Mouse (Mus musculus) sigmoid colon, adult 10 weeks (tissue): Measurements from ENCODE around the gene Smpd3. TPM values are rescaled to one million over a fixed set of nuclear protein-coding genes. Genes with fewer than 3 reads are reported as not detected.

Source experiments
- polyA plus RNA-seq: library from polyadenylated mRNA; stranded (reverse); fragments of 350-450 nt; fragmentation: Illumina TruSeq; extraction: RNeasy Lipid Tissue Mini Kit (QIAGEN cat#74804); gene quantifications from one replicate; pipeline ENCODE4 v1.2.3, GENCODE M21; 2014; ENCODE audit warnings: low read depth, low replicate concordance

Gene Smpd3
- polyA plus RNA-seq, result 16.4 TPM

GRCm38 (mm10) chr8:106337852-106338521 lies at the start of gene Smpd3:
Gene Smpd3, minus strand, starts transcription at chr8:106337988.

GRCm38 (mm10) chr8:106210821-106211345 lies 126.9 kb downstream of the Smpd3 start, which contains the start of the genes Slc7a6os and Prmt7:
Gene Slc7a6os, minus strand, starts transcription at chr8:106210935.
Gene Prmt7, plus strand, starts transcription at chr8:106210936.

Other genes with a start within 250 kb of the Smpd3 start
- 15.3 TPM for gene Esrp2, start 201.0 kb downstream of the Smpd3 start, polyA plus RNA-seq
- gene Pla2g15, start 187.6 kb downstream of the Smpd3 start, polyA plus RNA-seq, result 2.3 TPM
- 9.0 TPM for gene Slc7a6, start 169.1 kb downstream of the Smpd3 start, polyA plus RNA-seq
- gene Slc7a6os, start 127.1 kb downstream of the Smpd3 start, polyA plus RNA-seq, result 37.0 TPM
- 2.7 TPM for gene Prmt7, start 127.1 kb downstream of the Smpd3 start, polyA plus RNA-seq
- gene Zfp90, start 77.3 kb upstream of the Smpd3 start, polyA plus RNA-seq, result 6.9 TPM
- gene 6030452D12Rik, start 162.5 kb upstream of the Smpd3 start, polyA plus RNA-seq, result not detected
- gene Cdh3, start 172.9 kb upstream of the Smpd3 start, polyA plus RNA-seq, result 0.09 TPM
- not detected for gene Gm10073, start 235.5 kb upstream of the Smpd3 start, polyA plus RNA-seq